Mouse (Mus musculus): ENCODE measurements at regions not wholly inside any gene's neighbourhood (a gene's known extent, or its start where the extent isn't known, plus 50 kb on each side); places are given as distances from the start of the nearest gene placed in this dataset.

GRCm38 (mm10) chr10:126502013-126502688 lies 399.0 kb downstream of the Atp23 start:
- no peak for DNase-seq (ENCODE audit: extremely low spot score, low spot score)

GRCm38 (mm10) chr10:126498726-126499125 lies 402.4 kb downstream of the Atp23 start:
- no peak for DNase-seq (ENCODE audit: extremely low spot score, low spot score)

- DNase-seq (ENCODE audit: extremely low spot score, low spot score): no peak
Observed at GRCm38 (mm10) chr10:126493734-126494133, 407.4 kb downstream of the Atp23 start.

GRCm38 (mm10) chr10:126492211-126492610 lies 408.9 kb downstream of the Atp23 start:
- no peak for DNase-seq (ENCODE audit: extremely low spot score, low spot score)

- no peak for DNase-seq (ENCODE audit: extremely low spot score, low spot score)
Observed at GRCm38 (mm10) chr10:126485129-126485528, 416.0 kb downstream of the Atp23 start.

GRCm38 (mm10) chr10:126483479-126483878 lies 417.7 kb downstream of the Atp23 start:
- no peak for DNase-seq (ENCODE audit: extremely low spot score, low spot score)

- no peak for DNase-seq (ENCODE audit: extremely low spot score, low spot score)
Observed at GRCm38 (mm10) chr10:126480382-126480781, 420.8 kb downstream of the Atp23 start.

GRCm38 (mm10) chr10:126479743-126480142 lies 421.4 kb downstream of the Atp23 start:
- no peak for DNase-seq (ENCODE audit: extremely low spot score, low spot score)

GRCm38 (mm10) chr10:126473050-126473719 lies 428.0 kb downstream of the Atp23 start:
- no peak for DNase-seq (ENCODE audit: extremely low spot score, low spot score)

GRCm38 (mm10) chr10:126470838-126471491 lies 430.2 kb downstream of the Atp23 start:
- DNase-seq (ENCODE audit: extremely low spot score, low spot score): no peak

GRCm38 (mm10) chr10:126462770-126463169 lies 438.4 kb downstream of the Atp23 start:
- no peak for DNase-seq (ENCODE audit: extremely low spot score, low spot score)

GRCm38 (mm10) chr10:126458523-126458922 lies 442.6 kb downstream of the Atp23 start:
- no peak for DNase-seq (ENCODE audit: extremely low spot score, low spot score)

GRCm38 (mm10) chr10:126452757-126453528 lies 448.2 kb downstream of the Atp23 start:
- DNase-seq (ENCODE audit: extremely low spot score, low spot score): no peak

GRCm38 (mm10) chr10:126452057-126452622 lies 449.0 kb downstream of the Atp23 start:
- no peak for DNase-seq (ENCODE audit: extremely low spot score, low spot score)

- DNase-seq (ENCODE audit: extremely low spot score, low spot score): no peak
Observed at GRCm38 (mm10) chr10:126431222-126431621, 465.3 kb downstream of the Lrig3 start.

- DNase-seq (ENCODE audit: extremely low spot score, low spot score): no peak
Observed at GRCm38 (mm10) chr10:126430346-126430745, 464.4 kb downstream of the Lrig3 start.

- DNase-seq (ENCODE audit: extremely low spot score, low spot score): no peak
Observed at GRCm38 (mm10) chr10:126429502-126429901, 463.5 kb downstream of the Lrig3 start.

- DNase-seq (ENCODE audit: extremely low spot score, low spot score): no peak
Observed at GRCm38 (mm10) chr10:126422066-126422465, 456.1 kb downstream of the Lrig3 start.

- no peak for DNase-seq (ENCODE audit: extremely low spot score, low spot score)
Observed at GRCm38 (mm10) chr10:126413786-126414185, 447.8 kb downstream of the Lrig3 start.

GRCm38 (mm10) chr10:126392235-126392634 lies 426.3 kb downstream of the Lrig3 start:
- DNase-seq (ENCODE audit: extremely low spot score, low spot score): no peak

- DNase-seq (ENCODE audit: extremely low spot score, low spot score): no peak
Observed at GRCm38 (mm10) chr10:126391770-126392169, 425.8 kb downstream of the Lrig3 start.
